Mouse (Mus musculus): ENCODE measurements at regions not wholly inside any gene's neighbourhood (a gene's known extent, or its start where the extent isn't known, plus 50 kb on each side); places are given as distances from the start of the nearest gene placed in this dataset.

DNA sequence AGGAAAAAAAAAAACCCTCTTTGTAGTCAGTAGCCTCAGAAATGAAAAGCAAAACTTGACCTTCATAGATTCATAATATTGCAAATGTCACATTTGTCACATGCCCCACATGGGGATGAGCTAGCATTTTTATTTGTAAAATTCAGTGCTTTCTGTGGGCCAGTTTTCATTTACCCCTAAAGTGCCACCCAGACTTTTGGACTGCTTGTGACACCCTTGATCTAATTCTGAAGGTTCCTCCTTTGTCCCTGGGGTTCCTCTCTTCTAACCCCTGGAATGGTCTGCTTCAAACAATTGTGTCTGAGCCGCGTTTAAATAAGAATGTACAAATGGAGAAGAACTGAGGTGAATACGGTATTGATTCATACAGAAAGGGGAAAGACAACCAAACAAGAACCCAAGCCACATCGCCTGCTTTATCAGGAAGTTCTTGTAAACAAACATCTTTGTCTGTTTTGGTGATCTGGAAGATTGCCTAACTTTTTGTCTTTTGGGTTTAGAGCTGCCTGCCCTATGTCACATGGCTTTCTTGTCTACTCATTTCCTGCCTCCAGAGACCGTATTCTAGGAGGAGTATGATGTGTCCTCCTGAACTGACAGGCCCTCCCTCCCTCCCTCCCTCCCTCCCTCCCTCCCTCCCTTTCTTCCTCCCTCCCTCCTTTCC lies 203.1 kb upstream of the Gm9833 start:
- no peak for DNase-seq (ENCODE audit: low spot score in 2 of 2)

DNA sequence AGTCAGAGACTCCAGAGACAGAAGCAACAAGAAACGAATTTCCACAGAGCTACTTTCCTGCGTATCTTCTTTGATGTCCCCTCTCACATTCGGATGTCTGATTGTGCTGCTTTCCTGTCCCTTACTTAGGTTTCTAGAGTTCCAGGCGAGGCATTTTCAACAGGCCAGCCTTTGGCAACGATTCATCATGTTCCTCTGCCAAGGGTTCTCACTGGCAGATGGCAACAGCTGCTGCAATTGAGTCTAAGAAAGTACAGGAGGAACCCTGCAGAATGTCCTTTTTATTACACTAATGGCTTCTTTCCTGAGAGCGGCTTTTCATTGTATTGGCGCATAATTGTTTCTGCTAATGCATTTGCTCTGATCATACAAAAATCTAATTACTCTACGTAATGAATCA lies 202.3 kb upstream of the Gm9833 start:
- no peak for DNase-seq (ENCODE audit: low spot score in 2 of 2)

DNA sequence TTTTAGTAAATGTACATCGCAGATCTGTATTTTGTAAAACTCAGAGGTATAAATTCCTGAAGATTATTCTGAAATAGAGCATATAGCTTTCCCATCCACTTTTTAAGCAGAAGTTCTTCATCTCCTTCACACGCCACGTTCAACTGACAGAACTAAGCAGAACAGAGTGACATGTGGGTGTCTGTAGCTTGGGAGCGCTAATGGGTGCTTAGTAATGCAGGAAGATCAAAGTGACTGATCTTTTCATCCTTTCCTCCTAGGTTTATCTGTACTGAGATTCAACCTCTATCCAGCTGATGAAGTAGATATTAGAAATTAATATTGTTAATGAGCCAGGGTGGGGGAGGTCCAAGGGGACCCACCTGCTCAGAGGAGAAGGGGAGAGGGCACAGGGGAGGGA lies 201.8 kb upstream of the Gm9833 start:
- no peak for DNase-seq (ENCODE audit: low spot score in 2 of 2)

GRCm38 (mm10) chr3:9886765-9887626 lies 200.9 kb upstream of the Gm9833 start:
- DNase-seq (ENCODE audit: low spot score in 2 of 2) = no peak

GRCm38 (mm10) chr3:9887627-9887994 lies 200.3 kb upstream of the Gm9833 start:
- DNase-seq (ENCODE audit: low spot score in 2 of 2) = no peak

- DNase-seq (ENCODE audit: low spot score in 2 of 2) = no peak
Observed at GRCm38 (mm10) chr3:9888051-9888450, 199.9 kb upstream of the Gm9833 start.

DNA sequence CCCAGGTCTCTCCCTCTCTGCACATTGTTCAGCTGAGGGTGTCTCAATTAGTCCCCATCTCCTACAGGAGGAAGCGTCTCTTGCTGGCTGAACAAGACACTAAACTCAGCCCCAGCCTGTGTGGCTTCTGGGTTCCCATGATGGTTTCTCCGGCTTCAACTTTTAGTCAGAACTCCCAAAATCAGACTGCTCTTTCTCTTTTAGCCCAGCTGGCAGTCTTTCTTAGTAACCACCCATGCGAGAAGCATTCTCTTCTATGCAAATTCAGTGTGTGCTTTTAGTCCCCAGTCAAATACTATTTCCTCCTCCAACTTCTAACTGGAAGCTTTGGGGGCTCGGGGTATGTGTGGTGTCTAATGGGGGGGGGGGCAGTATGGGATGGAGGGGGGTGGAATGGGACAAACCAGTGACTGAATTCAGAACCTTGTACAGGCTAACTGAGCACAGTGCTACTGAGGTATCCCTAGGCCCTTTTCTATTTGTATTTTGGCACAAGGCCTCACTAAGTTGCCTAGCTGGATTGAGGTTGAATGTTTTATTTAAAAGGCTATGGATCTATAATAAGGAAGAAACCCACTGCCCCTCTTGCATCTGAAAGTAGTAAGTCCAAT lies 194.9 kb upstream of the Gm9833 start:
- DNase-seq (ENCODE audit: low spot score in 2 of 2) = no peak

- no peak for DNase-seq (ENCODE audit: low spot score in 2 of 2)
Observed at GRCm38 (mm10) chr3:9895396-9896135, 192.3 kb upstream of the Gm9833 start.

GRCm38 (mm10) chr3:9896303-9896702 lies 191.6 kb upstream of the Gm9833 start:
- no peak for DNase-seq (ENCODE audit: low spot score in 2 of 2)

- DNase-seq (ENCODE audit: low spot score in 2 of 2) = no peak
Observed at GRCm38 (mm10) chr3:9901663-9902062, 186.2 kb upstream of the Gm9833 start.

GRCm38 (mm10) chr3:9913357-9913756 lies 174.6 kb upstream of the Gm9833 start:
- no peak for DNase-seq (ENCODE audit: low spot score in 2 of 2)

GRCm38 (mm10) chr3:9916538-9917106 lies 171.3 kb upstream of the Gm9833 start:
- no peak for DNase-seq (ENCODE audit: low spot score in 2 of 2)

- DNase-seq (ENCODE audit: low spot score in 2 of 2) = no peak
Observed at GRCm38 (mm10) chr3:9920331-9920730, 167.6 kb upstream of the Gm9833 start.

- DNase-seq (ENCODE audit: low spot score in 2 of 2) = no peak
Observed at GRCm38 (mm10) chr3:9921730-9922129, 166.2 kb upstream of the Gm9833 start.

GRCm38 (mm10) chr3:9922541-9923046 lies 165.3 kb upstream of the Gm9833 start:
- no peak for DNase-seq (ENCODE audit: low spot score in 2 of 2)

GRCm38 (mm10) chr3:9924630-9925029 lies 163.3 kb upstream of the Gm9833 start:
- no peak for DNase-seq (ENCODE audit: low spot score in 2 of 2)

DNA sequence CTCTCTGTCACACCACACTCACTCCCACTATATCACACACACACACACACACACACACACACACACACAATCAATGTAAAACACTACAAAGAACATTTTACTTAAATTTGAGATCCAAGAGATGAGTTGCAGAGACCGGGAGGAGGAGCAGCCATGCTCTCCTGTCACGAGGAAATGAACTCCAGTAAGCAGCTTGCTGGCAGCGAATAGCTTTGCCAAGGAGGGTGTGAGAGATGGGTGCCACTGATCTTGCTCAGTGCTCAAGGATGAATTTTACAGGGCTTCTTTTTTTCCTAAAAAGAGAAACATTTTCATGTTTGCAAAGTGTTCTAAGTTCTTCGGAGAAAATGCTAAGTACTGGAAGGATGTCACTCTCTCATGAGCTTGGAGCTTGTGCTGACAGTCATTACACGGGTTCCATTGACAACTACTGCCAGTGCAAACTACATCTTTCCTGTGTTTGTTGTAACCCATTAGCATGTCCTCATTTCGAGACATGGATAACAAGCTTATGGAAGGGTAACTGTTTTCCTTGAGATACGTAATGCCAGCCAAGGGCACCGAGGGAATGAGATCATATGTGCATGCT lies 151.0 kb upstream of the Gm9833 start:
- no peak for DNase-seq (ENCODE audit: low spot score in 2 of 2)

- no peak for DNase-seq (ENCODE audit: low spot score in 2 of 2)
Observed at GRCm38 (mm10) chr3:9938651-9939050, 149.3 kb upstream of the Gm9833 start.

DNA sequence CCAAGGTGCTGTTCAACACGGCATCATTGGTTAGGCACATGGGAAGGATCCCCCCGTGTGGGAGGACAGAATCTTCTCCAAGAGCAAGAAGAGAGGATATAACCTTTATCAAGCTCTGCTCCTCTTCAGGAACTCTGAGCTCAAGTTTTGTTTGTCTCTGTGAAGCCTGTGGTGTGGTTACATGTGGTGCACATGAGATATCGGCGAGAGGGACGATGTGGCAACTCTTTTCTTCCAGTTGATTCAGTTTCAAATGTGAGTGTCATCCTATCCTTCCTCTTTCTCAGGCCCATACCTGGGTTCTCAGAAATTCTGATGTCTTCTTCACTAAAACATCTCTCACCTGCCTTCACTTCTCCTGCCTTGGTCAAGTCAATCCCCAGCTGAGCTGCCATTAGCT lies 145.3 kb upstream of the Gm9833 start:
- DNase-seq (ENCODE audit: low spot score in 2 of 2) = no peak

- DNase-seq (ENCODE audit: low spot score in 2 of 2) = peak in 1 of 2 experiments; percentile 51
Observed at GRCm38 (mm10) chr3:9947357-9948065, 140.4 kb upstream of the Gm9833 start.
